ENCODE assay signal across 14 mouse cellular contexts in the genomic region with DNA sequence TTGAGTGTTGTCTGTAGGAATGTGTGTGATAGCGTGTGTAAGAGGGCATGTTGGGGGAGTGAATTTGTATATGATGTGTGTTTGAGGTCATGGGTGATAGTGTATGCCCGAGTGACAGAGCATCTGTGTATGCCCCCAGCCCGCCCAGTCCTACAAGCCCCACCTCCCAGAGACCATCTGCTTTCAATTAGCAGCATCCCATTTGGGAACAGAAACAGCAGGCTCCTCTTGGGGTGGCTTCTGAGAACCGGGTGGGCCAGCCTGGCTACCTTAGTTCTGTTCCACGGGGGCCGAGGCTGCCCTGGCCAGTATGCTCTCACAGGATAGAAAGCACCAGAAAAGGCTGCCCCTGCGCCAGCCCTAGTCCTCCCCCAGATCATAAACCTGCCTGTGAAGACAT. TPM values are rescaled to one million over a fixed set of nuclear protein-coding genes. Genes with fewer than 3 reads are reported as not detected.
"Had no signal": no experiment of that assay in that cellular context is flagged by ENCODE, and none has a peak within 500 bp of the region (broad histone marks: within the 10 kb centered on the region; RNA-seq: fewer than 3 reads in every experiment).

No protein-coding gene starts in this region.

- H3K9me3 ChIP-seq: intestine, embryonic 15.5 days; midbrain, embryonic 12.5 days had no signal

- H3K4me2 ChIP-seq: intestine, embryonic 15.5 days; midbrain, embryonic 12.5 days had no signal

- H3K4me3 ChIP-seq: intestine, embryonic 15.5 days; layer of hippocampus, adult 2 months; midbrain, embryonic 12.5 days had no signal

- ATAC-seq: intestine, embryonic 15.5 days; midbrain, embryonic 16.5 days had no signal

- H3K9ac ChIP-seq: intestine, embryonic 15.5 days; liver, embryonic 14.5 days; midbrain, embryonic 12.5 days had no signal

- DNase-seq: kidney, adult 9 months; left cerebral cortex, postnatal 4 days; liver; lung, adult 18-20 months; right cerebral cortex, adult 18-20 months; right cerebral cortex, postnatal 25 days; thymus, postnatal 14 days had no signal

- H3K36me3 ChIP-seq: intestine, embryonic 15.5 days; midbrain, embryonic 12.5 days had no signal

- H3K27ac ChIP-seq: intestine, embryonic 15.5 days; layer of hippocampus, adult 2 months; liver, embryonic 14.5 days; midbrain, embryonic 12.5 days; stomach, postnatal 0 days had no signal

RNA-seq across cellular contexts. Expression of a gene that starts 11.9 kb away (rescaled TPM):
- total RNA-seq: megakaryocyte-erythroid progenitor cell, adult 5-6 weeks had no signal
